Mouse (Mus musculus) megakaryocyte-erythroid progenitor cell, adult 5-6 weeks (primary cell): ENCODE measurements around the gene Arl3. TPM values are rescaled to one million over a fixed set of nuclear protein-coding genes. Genes with fewer than 3 reads are reported as not detected.
A peak's percentile ranks its signal among the peaks of the same experiment; 100 is the strongest.

Source experiments
- ATAC-seq: replicated peaks from 2 replicates; pipeline ENCODE4 v1.8.0; 2016; ENCODE audit warnings: mild to moderate bottlenecking, inconsistent platforms; ENCODE audit not compliant: severe bottlenecking, poor library complexity, low FRiP score, low TSS enrichment
- total RNA-seq, 2 experiments: library from RNA; stranded (forward) in 1 of 2; stranded (reverse) in 1 of 2; fragments of 200-1000, 215-1000 nt in 1 of 2; fragments of >200 nt in 1 of 2; fragmentation: Nextera tagmentation in 1 of 2; gene quantifications; 2 replicates each; pipeline ENCODE4 v1.2.3; 2014 to 2017

The Arl3 gene
- total RNA-seq, 2 experiments from 2014 or later = 14.2 to 31.7 TPM

GRCm38 (mm10) chr19:46523480-46524151 is 49.4 kb downstream of the Arl3 start:
- no peak for ATAC-seq

GRCm38 (mm10) chr19:46523131-46523479 is 49.9 kb downstream of the Arl3 start:
- ATAC-seq = 0 out of 2 replicates have a peak, but pooled peaks have one; percentile 12

GRCm38 (mm10) chr19:46522433-46523044 is 50.5 kb downstream of the Arl3 start:
- peak; percentile 29; the same call in 1 of the 2 replicates for ATAC-seq

GRCm38 (mm10) chr19:46521698-46522097 is 51.3 kb downstream of the Arl3 start:
- no peak for ATAC-seq

- ATAC-seq = no peak
These were observed 54.0 kb downstream of the Arl3 start for GRCm38 (mm10) chr19:46518828-46519621.

- 0 out of 2 replicates have a peak, but pooled peaks have one; percentile 11 for ATAC-seq
These were observed 54.6 kb downstream of the Arl3 start for GRCm38 (mm10) chr19:46518352-46518787.

GRCm38 (mm10) chr19:46517529-46518351 is 55.3 kb downstream of the Arl3 start:
- ATAC-seq = no peak

GRCm38 (mm10) chr19:46516667-46517528 is 56.1 kb downstream of the Arl3 start:
- ATAC-seq = no peak

GRCm38 (mm10) chr19:46515287-46515821 is 57.6 kb downstream of the Arl3 start:
- no peak for ATAC-seq

- no peak for ATAC-seq
These were observed 58.6 kb downstream of the Arl3 start for GRCm38 (mm10) chr19:46514387-46514786.

- ATAC-seq = no peak
These were observed 61.7 kb downstream of the Arl3 start for GRCm38 (mm10) chr19:46511263-46511662.

- ATAC-seq = peak; percentile 40; the same call in 1 of the 2 replicates
These were observed 62.2 kb downstream of the Arl3 start for GRCm38 (mm10) chr19:46510824-46511223.

GRCm38 (mm10) chr19:46510401-46510800 is 62.6 kb downstream of the Arl3 start:
- ATAC-seq = no peak

- no peak for ATAC-seq
These were observed 63.3 kb downstream of the Arl3 start for GRCm38 (mm10) chr19:46509736-46510135.

GRCm38 (mm10) chr19:46509202-46509601 is 63.8 kb downstream of the Arl3 start:
- no peak for ATAC-seq

- no peak for ATAC-seq
These were observed 64.3 kb downstream of the Arl3 start for GRCm38 (mm10) chr19:46508738-46509137.

- ATAC-seq = no peak
These were observed 65.2 kb downstream of the Arl3 start for GRCm38 (mm10) chr19:46507806-46508205.

GRCm38 (mm10) chr19:46507181-46507581 is 65.8 kb downstream of the Arl3 start:
- no peak for ATAC-seq
